Mouse (Mus musculus) heart, embryonic 13.5 days (tissue): Measurements from ENCODE around the gene Gm3448. TPM values are rescaled to one million over a fixed set of nuclear protein-coding genes. Genes with fewer than 3 reads are reported as not detected.

ENCODE experiments used
- ATAC-seq: fragments of 200-750 bp; cut with Nextera tagmentation; 2 replicates; pipeline ENCODE4 v1.8.0; 2017; ENCODE audit warnings: moderate TSS enrichment; ENCODE audit not compliant: insufficient number of reproducible peaks, low FRiP score, low TSS enrichment; ENCODE audit errors: extremely low read depth
- H3K27ac ChIP-seq: fragments of 300-500 bp; sonication (generic); replicated peaks from 2 replicates; pipeline ENCODE4 v1.5.1; 2015; ENCODE audit warnings: moderate library complexity, mild to moderate bottlenecking, inconsistent platforms
- H3K27me3 ChIP-seq: fragments of 300-500 bp; sonication (generic); replicated peaks from 2 replicates; pipeline ENCODE4 v1.6.1; 2015; ENCODE audit warnings: mild to moderate bottlenecking, inconsistent platforms
- H3K36me3 ChIP-seq: fragments of 300-500 bp; sonication (generic); 2 replicates; pipeline ENCODE4 v1.6.1; 2015; ENCODE audit warnings: mild to moderate bottlenecking, inconsistent platforms
- H3K4me1 ChIP-seq: fragments of 300-500 bp; sonication (generic); 2 replicates; pipeline ENCODE4 v1.6.1; 2015; ENCODE audit warnings: inconsistent platforms
- H3K4me2 ChIP-seq: fragments of 300-500 bp; sonication (generic); 2 replicates; pipeline ENCODE4 v1.6.1; 2015; ENCODE audit warnings: inconsistent platforms, mild to moderate bottlenecking, moderate library complexity
- H3K4me3 ChIP-seq: fragments of 300-500 bp; sonication (generic); 2 replicates; pipeline ENCODE4 v1.5.1; 2015; ENCODE audit warnings: moderate library complexity, mild to moderate bottlenecking, inconsistent platforms
- H3K9ac ChIP-seq: fragments of 300-500 bp; sonication (generic); 2 replicates; pipeline ENCODE4 v1.6.1; 2015; ENCODE audit warnings: inconsistent platforms, mild to moderate bottlenecking, moderate library complexity
- H3K9me3 ChIP-seq: fragments of 300-500 bp; sonication (generic); 2 replicates; pipeline ENCODE4 v1.6.1; 2016; ENCODE audit warnings: inconsistent platforms
- WGBS: fragments of 180-500 bp; shearing (Covaris S2); methylation state at CpG from one replicate; pipeline ENCODE4 v1.1.7; 2015; ENCODE audit warnings: mixed read lengths; 5-methylcytosine and 5-hydroxymethylcytosine counted together
- polyA plus RNA-seq: library from polyadenylated mRNA; unstranded; fragments of >200 nt; fragmentation: Nextera tagmentation; extraction: Ambion mirVana; gene quantifications from 2 replicates; pipeline ENCODE4 v1.2.1, GENCODE M21; 2015

Gm3448 gene
- polyA plus RNA-seq, 1 experiment from 2014 or later: 2.2 TPM

DNA sequence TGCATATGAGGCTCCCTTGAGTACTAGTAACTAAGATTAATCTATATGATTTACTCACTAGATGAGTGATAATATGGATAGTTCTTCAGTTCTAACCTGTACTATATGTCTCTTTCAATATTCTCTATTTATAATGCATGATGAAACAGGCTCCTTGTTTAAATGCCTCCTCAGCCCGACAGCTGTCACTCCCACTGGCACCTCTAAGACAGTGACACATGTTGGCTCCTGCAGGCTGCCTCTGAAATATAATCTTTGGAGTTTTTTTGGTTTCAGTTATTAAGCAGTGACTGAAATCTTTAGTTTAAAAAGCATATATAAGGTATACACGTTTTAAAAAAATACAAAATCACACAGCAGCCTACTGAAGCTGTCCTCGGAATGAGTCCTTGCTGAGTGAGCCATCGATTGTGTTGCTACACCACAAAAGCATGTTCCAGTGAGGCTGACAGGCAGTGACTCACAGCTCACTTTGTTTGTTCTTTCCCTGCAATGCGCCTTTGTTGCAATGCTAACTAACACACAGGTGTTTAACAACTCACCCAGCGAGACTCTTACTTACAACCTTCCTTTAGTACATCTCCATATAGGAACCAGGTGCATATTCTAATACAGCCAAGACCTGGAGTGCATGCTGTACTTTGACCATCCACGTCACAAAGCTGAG lies 92.0 kb downstream of the Gm3448 start:
- Histone ChIP-seq H3K36me3 (peaks cover 86% of the 10 kb centered on the region), H3K9me3 (no peaks in the 10 kb centered on the region), H3K4me2 (no peak overlapping the region), H3K27ac (no peak overlapping the region), H3K4me1 (peaks cover 12% of the 10 kb centered on the region), H3K9ac (no peak overlapping the region), H3K4me3 (no peak overlapping the region), H3K27me3 (no peaks in the 10 kb centered on the region)
- WGBS: 83% methylated on average over 7 of the region's 7 CpGs
- no peak for ATAC-seq

Other genes with a start within 250 kb of the Gm3448 start
- 3.3 TPM in 2 replicates for gene Wdr27, start 98.4 kb downstream of the Gm3448 start, polyA plus RNA-seq
- 29.2 and 30.5 TPM in 2 replicates for gene 1600012H06Rik, start 98.4 kb downstream of the Gm3448 start, polyA plus RNA-seq
- gene Phf10, start 80.3 kb downstream of the Gm3448 start, polyA plus RNA-seq: 22.9 and 24.4 TPM in 2 replicates
- gene 9030025P20Rik, start 63.1 kb downstream of the Gm3448 start, polyA plus RNA-seq: 5.8 and 8.1 TPM in 2 replicates
- gene Gm3417, start 62.7 kb downstream of the Gm3448 start, polyA plus RNA-seq: 0.25 TPM in 1 of 2 replicates, not detected in the other
- gene Gm3435, start 31.4 kb downstream of the Gm3448 start, polyA plus RNA-seq: 4.4 and 4.9 TPM in 2 replicates
- gene Ermard, start 329 bp downstream of the Gm3448 start, polyA plus RNA-seq: 51.8 and 66.8 TPM in 2 replicates
- 0.62 TPM in 1 of 2 replicates, not detected in the other for gene Tcte3, start within 50 bp of the Gm3448 start, polyA plus RNA-seq